Mouse (Mus musculus) common myeloid progenitor, adult 5-6 weeks (primary cell): ENCODE data around the gene Mcm3. TPM values are rescaled to one million over a fixed set of nuclear protein-coding genes. Genes with fewer than 3 reads are reported as not detected.

Experiments
- total RNA-seq: library from RNA; stranded (forward); fragments of 200-1000, 187-1606 nt; gene quantifications from 2 replicates; pipeline ENCODE4 v1.2.3, GENCODE M21; 2017

The Mcm3 gene
- total RNA-seq, 1 experiment from 2014 or later = 306 TPM

Other genes starting within 250 kb of the Mcm3 start
- gene Pkhd1, start 202.2 kb downstream of the Mcm3 start, total RNA-seq = not detected in 2 replicates
- gene Il17a, start 89.4 kb downstream of the Mcm3 start, total RNA-seq = not detected in 2 replicates
- gene Il17f, start 29.7 kb downstream of the Mcm3 start, total RNA-seq = 0.82 TPM in 1 of 2 replicates, not detected in the other
- gene Paqr8, start 70.3 kb upstream of the Mcm3 start, total RNA-seq = 3.2 and 4.6 TPM in 2 replicates
- gene Efhc1, start 131.3 kb upstream of the Mcm3 start, total RNA-seq = 0.73 TPM in 1 of 2 replicates, not detected in the other